ENCODE assay signal across 9 mouse cellular contexts in the genomic region with DNA sequence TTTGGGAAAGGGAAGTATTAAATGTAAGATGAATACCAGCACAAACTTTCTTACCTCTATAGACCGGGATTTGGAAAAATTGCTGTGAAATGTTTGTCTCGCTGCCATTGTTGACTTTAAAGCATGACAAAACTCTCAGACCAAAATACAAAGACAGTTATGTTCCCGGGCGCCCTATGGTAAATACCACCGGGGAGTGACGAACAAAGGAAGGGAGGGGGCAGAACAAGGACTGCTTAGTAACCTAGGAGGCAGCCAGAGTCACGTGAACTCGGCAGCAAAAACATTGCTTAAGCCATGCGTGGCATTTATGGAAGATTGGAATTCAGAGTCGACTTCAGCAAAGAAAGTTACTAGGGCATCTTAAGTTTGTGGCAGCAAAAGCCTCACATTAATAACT. TPM values are rescaled to one million over a fixed set of nuclear protein-coding genes. Genes with fewer than 3 reads are reported as not detected.
DNase-seq lines count a peak whose midpoint lies in the region; ATAC-seq and TF ChIP-seq lines count a peak whose summit lies in the region.
"Had no signal": no experiment of that assay in that cellular context is flagged by ENCODE, and none has a peak within 500 bp of the region (broad histone marks: within the 10 kb centered on the region; RNA-seq: fewer than 3 reads in every experiment).

No protein-coding gene starts in this region.

- WGBS in heart, embryonic 13.5 days: 17% methylated on average over 10 of the region's 10 CpGs
- WGBS in embryonic facial prominence, embryonic 12.5 days: 3% methylated on average over 10 of the region's 10 CpGs
- 25% methylated on average over 10 of the region's 10 CpGs for WGBS in limb, embryonic 11.5 days
- under 1% methylated on average over 10 of the region's 10 CpGs for WGBS in midbrain, postnatal 0 days

- H3K36me3 ChIP-seq in heart, embryonic 13.5 days: no peaks in the 10 kb centered on the region
- no peaks in the 10 kb centered on the region for H3K36me3 ChIP-seq in embryonic facial prominence, embryonic 12.5 days
- H3K36me3 ChIP-seq in limb, embryonic 11.5 days (ENCODE audit: control insufficient read depth, insufficient read depth, low read length): no peaks in the 10 kb centered on the region
- H3K36me3 ChIP-seq in midbrain, postnatal 0 days (ENCODE audit: insufficient read depth, low read length): no peaks in the 10 kb centered on the region
- H3K36me3 ChIP-seq: G1E had no signal

- no peak for DNase-seq in heart, postnatal 4 days
- peak; percentile 40 for DNase-seq in limb, embryonic 11.5 days (ENCODE audit: low spot score)
- DNase-seq in midbrain, postnatal 0 days (ENCODE audit: low spot score): peak; percentile 15
- no peak for DNase-seq in ovary, postnatal 36 days (ENCODE audit: low spot score)
- no peak for DNase-seq in kidney, adult 8-10 months

- no peak for ATAC-seq in heart, embryonic 13.5 days (ENCODE audit: extremely low read depth, insufficient number of reproducible peaks, low FRiP score, low TSS enrichment)
- ATAC-seq in embryonic facial prominence, embryonic 12.5 days (ENCODE audit: insufficient number of reproducible peaks, insufficient read depth, low FRiP score, low TSS enrichment): no peak
- no peak for ATAC-seq in limb, embryonic 11.5 days (ENCODE audit: insufficient number of reproducible peaks, low FRiP score, low TSS enrichment, low read depth)
- no peak for ATAC-seq in midbrain, postnatal 0 days (ENCODE audit: low FRiP score)
- ATAC-seq in cerebellum, adult (ENCODE audit: insufficient number of reproducible peaks, low FRiP score, low TSS enrichment): no peak

- no peak overlapping the region for H3K27ac ChIP-seq in heart, embryonic 13.5 days (replicated peaks)
- no peak overlapping the region for H3K27ac ChIP-seq in embryonic facial prominence, embryonic 12.5 days
- H3K27ac ChIP-seq in limb, embryonic 11.5 days (replicated peaks; ENCODE audit: low read depth, low read length): no peak overlapping the region
- H3K27ac ChIP-seq in midbrain, postnatal 0 days (ENCODE audit: low read depth, low read length): no peak overlapping the region

- peaks cover 15% of the 10 kb centered on the region for H3K4me1 ChIP-seq in heart, embryonic 13.5 days
- H3K4me1 ChIP-seq in embryonic facial prominence, embryonic 12.5 days: peaks cover 14% of the 10 kb centered on the region; the same call in 1 of the 2 replicates
- H3K4me1 ChIP-seq in limb, embryonic 11.5 days (ENCODE audit: control insufficient read depth, insufficient read depth, low read length): no peaks in the 10 kb centered on the region
- H3K4me1 ChIP-seq in midbrain, postnatal 0 days (ENCODE audit: insufficient read depth, low read length): peaks cover 3% of the 10 kb centered on the region; the same call in 1 of the 2 replicates

- H3K4me3 ChIP-seq in heart, embryonic 13.5 days: peak overlapping the region; percentile 78
- peak overlapping the region; percentile 76 for H3K4me3 ChIP-seq in embryonic facial prominence, embryonic 12.5 days
- no peak overlapping the region for H3K4me3 ChIP-seq in limb, embryonic 11.5 days (ENCODE audit: low read depth, low read length)
- H3K4me3 ChIP-seq in midbrain, postnatal 0 days (ENCODE audit: low read depth, low read length): peak overlapping the region; percentile 85

- peaks cover 42% of the 10 kb centered on the region for H3K27me3 ChIP-seq in heart, embryonic 13.5 days (replicated peaks)
- peaks cover 12% of the 10 kb centered on the region for H3K27me3 ChIP-seq in embryonic facial prominence, embryonic 12.5 days
- peaks cover 15% of the 10 kb centered on the region for H3K27me3 ChIP-seq in limb, embryonic 11.5 days (ENCODE audit: control insufficient read depth, insufficient read depth, low read length)
- 0 out of 2 replicates have a peak, but pooled peaks cover 3% of the 10 kb centered on the region for H3K27me3 ChIP-seq in midbrain, postnatal 0 days (ENCODE audit: insufficient read depth, low read length)

- peak overlapping the region; percentile 98 for H3K4me2 ChIP-seq in heart, embryonic 13.5 days
- peak overlapping the region; percentile 100 for H3K4me2 ChIP-seq in embryonic facial prominence, embryonic 12.5 days (replicated peaks)
- H3K4me2 ChIP-seq in limb, embryonic 11.5 days (ENCODE audit: low read depth, severe bottlenecking): peak overlapping the region; percentile 100
- H3K4me2 ChIP-seq in midbrain, postnatal 0 days (ENCODE audit: low read depth, low read length, poor library complexity, severe bottlenecking): peak overlapping the region; percentile 90

- H3K9me3 ChIP-seq in heart, embryonic 13.5 days: no peaks in the 10 kb centered on the region
- H3K9me3 ChIP-seq in embryonic facial prominence, embryonic 12.5 days: no peaks in the 10 kb centered on the region
- no peaks in the 10 kb centered on the region for H3K9me3 ChIP-seq in limb, embryonic 11.5 days (ENCODE audit: control insufficient read depth, low read length)
- H3K9me3 ChIP-seq in midbrain, postnatal 0 days (ENCODE audit: low read length): no peaks in the 10 kb centered on the region

- H3K9ac ChIP-seq in heart, embryonic 13.5 days: peak overlapping the region; percentile 83; the same call in 1 of the 2 replicates
- H3K9ac ChIP-seq in embryonic facial prominence, embryonic 12.5 days: no peak overlapping the region
- H3K9ac ChIP-seq in limb, embryonic 11.5 days (ENCODE audit: low read length): no peak overlapping the region
- H3K9ac ChIP-seq in midbrain, postnatal 0 days (replicated peaks; ENCODE audit: low read length, poor library complexity, severe bottlenecking): no peak overlapping the region

- TF ChIP-seq CTCF in midbrain, postnatal 0 days (IDR thresholded peaks at IDR 0.05): no peak

RNA-seq across cellular contexts. Expression of a gene that starts 1.4 kb away (rescaled TPM):
- polyA plus RNA-seq in heart, embryonic 13.5 days (2015; fragmentation: Nextera tagmentation; extraction: Ambion mirVana): 2.6 and 3.3 TPM in 2 replicates
- total RNA-seq in heart, postnatal 4 days (2021): 1 to 10 TPM; 2.0 to 2.3 TPM
- 25.2 and 27.4 TPM in 2 replicates for polyA plus RNA-seq in embryonic facial prominence, embryonic 12.5 days (2016; fragmentation: Nextera tagmentation; extraction: Ambion mirVana)
- 2.3 and 2.6 TPM in 2 replicates for polyA plus RNA-seq in limb, embryonic 11.5 days (2014; fragmentation: Nextera tagmentation; extraction: Ambion mirVana)
- 8.2 and 14.1 TPM in 2 replicates for total RNA-seq in midbrain, postnatal 0 days (2014; rRNA removed)
- polyA plus RNA-seq in midbrain, postnatal 0 days (2015; fragmentation: Nextera tagmentation; extraction: Ambion mirVana): 12.6 and 13.4 TPM in 2 replicates
- polyA plus RNA-seq: G1E had no signal

Comparison
In these comparisons a context has a peak if more than half of its experiments do, and no peak if none do; other contexts are left out.
1. DNase-seq: peak in limb, embryonic 11.5 days (single experiment) and midbrain, postnatal 0 days (single experiment); none in heart, postnatal 4 days (single experiment), ovary, postnatal 36 days (single experiment) and kidney, adult 8-10 months (0 of 2).
2. Peak in every context shown above with its lines, with median percentiles within 50 percentile points of each other: H3K4me2 ChIP-seq.